Mouse (Mus musculus) heart, adult 2 months (tissue): ENCODE measurements at regions not wholly inside any gene's neighbourhood (a gene's known extent, or its start where the extent isn't known, plus 50 kb on each side); places are given as distances from the start of the nearest gene placed in this dataset.

Source experiments
- CTCF ChIP-seq: fragments of 200-600 bp; IDR thresholded peaks from 2 replicates; pipeline ENCODE4 v1.8.1; 2022; ENCODE audit warnings: antibody characterized with exemption, mild to moderate bottlenecking, moderate library complexity
- EP300 ChIP-seq: fragments of 200-500 bp; IDR thresholded peaks from 2 replicates; pipeline ENCODE4 v1.6.1; 2011; ENCODE audit warnings: low read depth, low read length, control low read depth; ENCODE audit not compliant: insufficient read depth

- TF ChIP-seq EP300 (no peak), CTCF (no peak)
Measured at GRCm38 (mm10) chr1:34371681-34372080, 67.8 kb downstream of the Ccdc115 start.
